Mouse (Mus musculus): ENCODE measurements around the gene Pacrg. TPM values are rescaled to one million over a fixed set of nuclear protein-coding genes. Genes with fewer than 3 reads are reported as not detected.
A peak's percentile ranks its signal among the peaks of the same experiment; 100 is the strongest.

Pacrg gene
- total RNA-seq (2021) = 10 to 100 TPM; 19.6 to 21.9 TPM
- long read RNA-seq, experiment 1, transcript Pacrg-201 (5 exons, 1,475 nt) = major isoform, 10 of 14 reads
- long read RNA-seq, experiment 1, partial matches to known transcripts = 0 of 14 reads
- long read RNA-seq, experiment 1, other reads (novel, unspliced or antisense) = 4 of 14 reads
- long read RNA-seq, experiment 2, transcript Pacrg-201 (5 exons, 1,475 nt) = major isoform, 13 of 20 reads
- long read RNA-seq, experiment 2, partial matches to known transcripts = 1 of 20 reads
- long read RNA-seq, experiment 2, other reads (novel, unspliced or antisense) = 6 of 20 reads

DNA sequence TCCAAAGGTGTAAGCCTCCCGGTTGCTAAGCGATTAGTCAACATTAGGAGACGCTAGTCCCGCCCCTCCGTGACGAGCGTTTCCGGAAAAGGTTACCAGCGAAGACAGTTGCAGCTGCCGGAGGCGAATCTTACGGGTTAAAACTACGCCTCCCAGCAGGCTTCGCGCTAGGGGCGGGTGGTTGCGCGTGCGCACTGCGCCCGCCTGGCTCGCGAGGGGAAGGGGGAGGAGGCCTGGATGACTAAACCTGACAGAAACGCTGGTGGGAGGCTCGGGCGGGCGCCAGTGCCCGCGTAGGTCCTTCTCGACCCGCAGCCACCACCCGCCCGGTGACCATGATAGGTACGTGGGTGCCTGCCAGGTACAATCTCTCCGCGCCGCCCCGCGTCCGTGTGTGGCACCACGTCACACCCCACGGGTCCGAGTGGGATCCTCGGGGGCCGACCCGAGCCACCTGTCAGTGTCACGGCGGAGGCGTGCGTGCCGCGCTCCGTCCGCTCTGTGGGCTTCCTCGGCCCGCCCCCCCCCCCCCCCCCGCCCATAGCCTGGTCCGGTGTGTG lies at the start of gene Pacrg, which contains the start of gene Prkn:
Gene Pacrg, minus strand, starts transcription at position 164 of the 560 bp plus-strand sequence.
Gene Prkn, plus strand, starts transcription at position 237 of the 560 bp plus-strand sequence.
- peak; percentile 98 for DNase-seq (ENCODE audit: low spot score in 2 of 2)

DNA sequence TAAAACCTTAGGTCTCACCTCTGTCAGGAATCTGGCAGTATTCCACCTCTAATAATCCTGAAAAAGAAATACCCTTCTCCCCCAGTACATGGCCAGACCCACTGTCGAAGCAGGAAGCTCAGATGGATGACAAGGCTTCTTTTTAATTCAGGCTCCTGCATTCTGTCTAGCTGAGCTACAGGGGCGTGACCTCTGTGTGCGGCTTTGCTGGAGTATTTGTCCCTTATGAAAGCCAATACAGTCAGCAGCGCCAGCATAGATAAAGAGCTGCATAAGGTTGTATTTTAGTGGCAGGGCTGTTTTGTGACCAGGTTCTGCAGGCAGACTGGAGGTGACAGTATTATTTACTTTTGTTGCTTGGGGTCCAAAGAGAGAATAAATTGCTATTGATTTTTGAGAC lies 47.8 kb upstream of the Pacrg start:
- DNase-seq (ENCODE audit: low spot score in 2 of 2) = no peak

- DNase-seq (ENCODE audit: low spot score in 2 of 2) = no peak
Observed at GRCm38 (mm10) chr17:10882260-10882659, 42.1 kb upstream of the Pacrg start.

DNA sequence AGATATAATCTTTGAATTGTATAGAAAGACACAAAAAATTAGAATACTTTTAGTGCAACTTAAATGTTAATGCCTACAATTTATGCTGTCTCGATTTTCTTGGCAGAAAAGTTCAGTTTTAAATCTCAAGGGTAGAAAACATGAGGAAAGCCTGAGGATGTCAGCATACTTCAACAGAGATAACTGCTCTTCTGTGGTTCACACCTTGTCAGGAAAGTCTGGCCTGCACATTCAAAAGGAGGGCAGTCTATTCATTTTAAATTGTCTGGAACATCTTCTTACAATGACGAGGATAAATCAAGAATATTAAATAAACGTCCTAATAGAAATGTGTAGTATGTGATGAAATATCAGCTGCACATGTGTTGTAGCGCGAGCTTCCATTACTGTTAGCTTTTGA lies 38.9 kb upstream of the Pacrg start:
- no peak for DNase-seq (ENCODE audit: low spot score in 2 of 2)

DNA sequence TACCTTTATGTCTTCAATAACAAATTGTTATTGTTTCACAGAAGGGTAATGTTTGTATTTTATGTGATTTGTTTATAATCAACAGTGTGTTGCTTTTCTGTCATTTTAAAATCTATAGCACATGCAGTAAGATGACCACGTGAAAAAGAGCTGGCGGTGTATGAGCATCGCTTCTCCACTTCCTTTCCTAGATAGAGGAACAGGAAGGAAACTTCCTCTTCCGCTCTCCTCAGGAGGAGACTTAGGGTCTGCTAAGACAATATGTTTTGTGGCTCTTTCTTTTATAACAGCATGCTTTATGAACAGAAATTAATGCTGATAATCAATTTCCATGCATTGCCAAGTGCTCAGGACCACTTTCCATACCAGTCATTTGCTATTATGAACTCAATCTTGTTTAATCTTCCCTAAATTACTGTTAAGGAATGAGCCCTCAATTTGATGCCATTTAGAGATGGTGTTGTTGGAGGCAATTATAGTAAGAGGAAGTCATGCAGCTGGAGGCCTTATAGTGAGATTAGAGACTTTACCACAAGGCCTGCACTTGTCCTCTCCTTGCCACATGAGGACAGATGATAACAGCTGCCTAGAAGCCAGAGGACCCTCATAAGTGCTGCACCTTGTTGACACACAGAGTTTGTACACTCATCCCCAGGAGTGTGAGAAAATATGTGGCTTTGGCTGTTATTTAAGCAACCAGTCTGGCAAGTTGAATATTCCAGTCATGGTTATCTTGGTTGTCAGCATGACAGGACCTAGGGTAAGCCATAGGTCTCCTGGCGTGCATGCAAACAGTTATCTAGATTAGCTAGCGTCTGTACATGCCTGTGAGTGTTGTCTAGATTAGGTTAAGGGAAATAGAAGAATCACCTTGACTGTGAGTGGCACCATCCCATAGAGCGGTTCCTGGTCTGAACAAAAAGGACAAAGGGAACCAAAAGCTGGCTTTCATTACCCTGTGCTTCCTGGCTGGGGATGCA lies 34.4 kb upstream of the Pacrg start:
- no peak for DNase-seq (ENCODE audit: low spot score in 2 of 2)

- DNase-seq (ENCODE audit: low spot score in 2 of 2) = peak; percentile 11 to 15
Observed at GRCm38 (mm10) chr17:10854207-10854606, 14.1 kb upstream of the Pacrg start.

DNA sequence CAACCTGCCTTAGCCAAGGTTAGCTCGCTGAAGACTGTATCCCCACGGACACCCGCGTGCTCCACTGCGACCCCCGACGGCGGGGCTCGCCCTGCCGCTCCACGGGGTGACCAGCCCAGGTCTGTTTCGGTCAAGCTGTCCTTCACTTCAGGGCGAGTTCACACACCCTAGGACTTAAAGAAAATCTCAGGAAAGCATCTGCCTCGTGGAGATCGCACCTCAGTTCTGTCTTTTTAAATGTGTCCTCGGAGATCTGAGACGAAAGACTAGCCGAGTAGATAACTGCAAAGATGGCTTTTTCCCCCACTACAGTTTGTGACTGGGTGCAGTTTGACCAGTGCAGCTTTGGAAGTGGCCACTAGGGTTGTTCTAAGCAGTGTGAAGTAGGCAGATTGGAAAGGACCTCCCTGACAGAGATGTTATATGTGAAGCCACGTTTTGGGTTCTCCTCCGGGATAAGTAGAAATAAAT lies 655 bp upstream of the Pacrg start:
- peak; percentile 34 to 50 for DNase-seq (ENCODE audit: low spot score in 2 of 2)

GRCm38 (mm10) chr17:10818971-10819370 lies 21.1 kb downstream of the Pacrg start:
- no peak for DNase-seq (ENCODE audit: low spot score in 2 of 2)

DNA sequence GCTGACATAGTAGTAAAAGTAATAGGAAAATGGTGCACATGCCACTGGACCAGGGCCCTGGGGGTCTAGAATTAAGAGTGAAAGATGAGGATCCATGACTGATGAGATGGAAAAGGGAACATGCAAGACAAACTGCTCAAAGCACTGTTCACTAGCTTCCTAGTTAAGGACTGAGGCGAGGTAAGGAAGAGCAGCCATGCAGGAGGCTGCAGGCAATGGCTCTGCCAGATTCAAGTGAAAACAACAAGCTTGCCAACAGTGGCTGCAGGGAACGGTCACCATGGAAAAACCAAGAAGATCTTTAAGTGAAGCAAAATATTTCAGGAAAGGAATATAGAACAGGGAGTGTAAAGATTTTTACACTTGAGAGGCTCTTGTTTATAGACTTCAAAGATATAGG lies 31.5 kb downstream of the Pacrg start:
- DNase-seq (ENCODE audit: low spot score in 2 of 2) = no peak

- DNase-seq (ENCODE audit: low spot score in 2 of 2) = no peak
Observed at GRCm38 (mm10) chr17:10807261-10807998, 32.7 kb downstream of the Pacrg start.

DNA sequence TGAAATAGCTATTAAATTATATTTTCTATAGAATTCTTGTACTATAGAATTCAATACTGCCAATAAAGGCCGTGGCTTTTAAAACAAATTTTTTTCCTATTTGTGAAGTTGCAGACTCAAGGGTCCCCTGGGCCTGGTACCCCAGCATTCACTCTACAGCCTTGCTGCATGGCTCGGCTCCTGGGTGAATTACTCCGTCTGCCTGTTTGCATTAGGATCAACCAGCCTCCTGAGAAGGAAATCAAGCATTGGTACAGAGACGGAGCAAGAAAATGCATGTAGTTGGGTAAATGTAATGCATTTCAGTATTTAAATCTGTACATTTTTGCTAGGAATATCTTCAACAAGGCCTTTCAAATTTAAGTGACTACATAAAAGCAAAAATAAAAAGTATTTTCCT lies 33.4 kb downstream of the Pacrg start:
- no peak for DNase-seq (ENCODE audit: low spot score in 2 of 2)

- no peak for DNase-seq (ENCODE audit: low spot score in 2 of 2)
Observed at GRCm38 (mm10) chr17:10791661-10792060, 48.5 kb downstream of the Pacrg start.

DNA sequence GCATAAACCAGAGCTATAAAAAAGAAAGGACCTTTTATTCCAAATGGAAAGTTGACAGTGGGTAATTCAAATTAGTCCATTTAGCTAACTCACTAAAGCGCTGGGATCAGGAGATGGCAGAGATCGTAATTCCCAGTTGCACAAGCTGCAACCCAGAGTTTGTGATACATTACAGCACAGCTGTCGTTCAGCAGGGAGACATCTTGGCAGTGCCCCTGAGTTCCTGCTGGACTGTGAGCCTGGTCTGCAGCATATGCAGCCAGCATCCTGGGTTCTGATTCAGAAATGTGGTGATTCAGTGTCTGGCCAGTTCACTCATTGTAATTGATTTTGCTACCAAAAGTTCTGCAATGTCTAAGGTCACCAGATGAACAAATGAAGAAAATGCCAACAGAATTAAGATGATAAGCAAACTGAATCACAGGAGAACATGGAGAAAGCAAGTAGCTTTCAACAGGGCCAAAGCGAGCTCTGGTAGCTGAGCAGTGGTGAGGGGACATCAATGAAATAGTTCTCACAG lies 55.6 kb downstream of the Pacrg start:
- no peak for DNase-seq (ENCODE audit: low spot score in 2 of 2)

- no peak for DNase-seq (ENCODE audit: low spot score in 2 of 2)
Observed at GRCm38 (mm10) chr17:10776503-10776902, 63.6 kb downstream of the Pacrg start.

GRCm38 (mm10) chr17:10774468-10774867 lies 65.6 kb downstream of the Pacrg start:
- no peak for DNase-seq (ENCODE audit: low spot score in 2 of 2)

DNA sequence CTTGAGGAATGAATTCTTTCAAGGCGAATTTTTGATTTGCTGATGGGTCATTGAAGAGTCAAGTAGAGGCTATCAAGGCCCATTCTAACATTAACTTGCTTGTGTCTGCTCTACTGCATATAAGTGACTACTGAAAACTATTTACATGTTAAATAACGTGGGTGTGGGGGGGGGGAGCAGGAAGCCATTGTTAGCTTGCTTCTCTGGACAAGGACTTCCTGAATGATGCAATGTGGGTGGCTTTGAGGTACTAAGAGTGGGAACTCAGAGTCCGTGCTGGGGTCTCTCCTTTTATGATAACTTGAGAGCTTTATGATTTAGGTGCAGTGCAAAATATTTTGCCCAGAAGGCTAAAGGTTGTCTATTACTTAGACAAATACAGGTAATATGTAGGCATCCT lies 67.9 kb downstream of the Pacrg start:
- no peak for DNase-seq (ENCODE audit: low spot score in 2 of 2)

GRCm38 (mm10) chr17:10769873-10770272 lies 70.2 kb downstream of the Pacrg start:
- peak; percentile 8 to 28 for DNase-seq (ENCODE audit: low spot score in 2 of 2)

DNA sequence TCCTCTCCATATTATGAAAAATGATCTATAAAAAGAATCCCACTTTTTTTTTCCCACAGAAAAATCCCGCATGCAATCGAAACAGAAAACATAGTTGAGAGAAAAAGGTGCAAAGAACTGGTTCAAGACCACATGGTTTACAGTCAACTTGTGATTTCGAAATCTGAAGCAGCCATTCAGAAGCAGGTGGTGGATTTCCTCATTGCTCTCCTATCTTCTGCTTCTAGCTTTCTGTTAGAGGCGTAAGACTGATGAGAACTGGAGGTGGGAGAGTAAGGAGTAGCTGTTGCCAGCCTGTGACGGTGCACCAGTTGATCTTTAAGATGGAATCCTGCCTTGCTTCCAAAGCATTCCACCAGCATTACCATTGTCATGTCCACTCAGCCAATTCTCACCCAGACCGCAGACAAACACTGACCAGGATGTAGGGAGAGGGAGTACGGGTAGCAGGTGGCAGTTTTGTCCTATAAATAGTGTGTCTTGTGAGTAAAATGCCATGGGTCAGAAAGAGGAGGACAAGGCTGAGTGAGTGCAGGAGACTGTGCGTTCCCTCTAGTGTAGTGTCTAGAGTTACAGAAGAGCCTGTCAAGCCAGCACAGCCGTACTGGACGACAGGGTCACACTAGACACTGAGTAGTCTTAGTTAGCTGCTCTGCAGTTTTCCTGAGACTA lies 73.2 kb downstream of the Pacrg start:
- no peak for DNase-seq (ENCODE audit: low spot score in 2 of 2)

DNA sequence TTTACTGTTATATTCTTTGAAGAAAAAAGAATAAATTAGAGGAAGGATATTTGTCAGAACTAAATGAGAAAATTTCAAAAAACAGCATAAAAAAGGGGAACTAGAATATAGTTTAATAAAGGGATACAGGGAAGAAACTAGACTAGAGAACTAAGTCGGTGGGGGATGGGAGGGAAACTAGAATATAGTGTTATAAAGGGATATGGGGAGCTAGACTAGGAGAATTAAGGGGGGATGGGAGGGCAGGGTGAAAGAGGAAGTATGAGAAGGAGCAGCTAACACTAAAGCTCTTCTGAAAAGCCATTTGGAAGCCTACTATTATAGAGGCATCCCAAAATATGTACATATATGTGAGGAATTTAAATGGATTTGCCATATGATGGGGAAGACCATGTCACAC lies 75.8 kb downstream of the Pacrg start:
- DNase-seq (ENCODE audit: low spot score in 2 of 2) = no peak

- DNase-seq (ENCODE audit: low spot score in 2 of 2) = no peak
Observed at GRCm38 (mm10) chr17:10757455-10757854, 82.7 kb downstream of the Pacrg start.
